Mouse (Mus musculus): ENCODE measurements around the gene Siah1a.

DNA sequence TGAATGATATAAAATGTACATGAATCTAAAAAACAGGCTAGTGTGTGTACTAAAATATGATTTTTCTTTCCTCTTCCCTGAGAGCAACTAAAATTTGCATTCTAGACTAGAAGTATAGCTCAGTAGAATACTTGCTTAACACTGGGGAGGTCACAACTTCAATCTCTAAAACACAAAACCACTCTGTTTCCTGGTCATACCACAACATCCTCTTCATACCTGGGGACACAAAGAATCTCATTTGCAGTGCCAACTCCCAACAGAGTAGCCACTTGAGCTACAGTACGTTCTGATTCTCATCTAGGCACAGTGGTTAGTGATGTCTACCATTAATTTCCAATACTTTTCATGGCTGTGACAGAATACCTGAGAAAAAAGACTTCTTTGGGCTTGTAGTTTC lies 26.4 kb downstream of the Siah1a start:
- no peak for TF ChIP-seq CTCF (IDR thresholded peaks at IDR 0.05; ENCODE audit: low read depth)
- no peak for TF ChIP-seq EP300 (IDR thresholded peaks at IDR 0.05; ENCODE audit: low read depth)
